Mouse (Mus musculus) MEL (cell line): Measurements from ENCODE around the gene Sgk2. TPM values are rescaled to one million over a fixed set of nuclear protein-coding genes. Genes with fewer than 3 reads are reported as not detected.

Experiments
- polyA plus RNA-seq, 2 experiments: library from polyadenylated mRNA; stranded (reverse) in 1 of 2; unstranded in 1 of 2; fragments of >175 nt in 1 of 2; fragments of >200 nt in 1 of 2; gene quantifications; 2 replicates each; pipeline versions ENCODE4 v1.2.1 to v1.2.4; 2012; ENCODE audit warnings: low replicate concordance in 2 of 2, low read depth in 1 of 2; ENCODE audit not compliant: insufficient read length in 2 of 2, insufficient read depth in 1 of 2, missing spikeins in 1 of 2
- total RNA-seq: library from RNA; depleted of rRNA; stranded (reverse); fragments of 300-350 nt; gene quantifications from 2 replicates; pipeline ENCODE4 v1.2.3, GENCODE M21; 2012; rRNA removed

Sgk2 gene
- total and polyA plus RNA-seq, 3 experiments, result not detected

Other genes starting within 250 kb of the Sgk2 start
- gene Srsf6, start 55.8 kb upstream of the Sgk2 start, total RNA-seq, result 155 and 173 TPM in 2 replicates
- gene Srsf6, start 55.8 kb upstream of the Sgk2 start, polyA plus RNA-seq, result 100 to 1,000 TPM in 1 of 2 experiments, 10 to 100 TPM in 1; 69.2 to 284 TPM
- gene L3mbtl1, start 43.9 kb upstream of the Sgk2 start, total RNA-seq, result 0.04 and 0.20 TPM in 2 replicates
- under 1 TPM in 1 of 2 experiments, not detected in 1; 0.31 TPM for gene L3mbtl1, start 43.9 kb upstream of the Sgk2 start, polyA plus RNA-seq
- gene Ift52, start 30.0 kb downstream of the Sgk2 start, total RNA-seq, result 10.9 and 11.0 TPM in 2 replicates
- gene Ift52, start 30.0 kb downstream of the Sgk2 start, polyA plus RNA-seq, result 10 to 100 TPM in 1 of 2 experiments, not detected in 1; 32.7 TPM
- gene Mybl2, start 67.4 kb downstream of the Sgk2 start, total RNA-seq, result 55.5 and 60.8 TPM in 2 replicates
- gene Mybl2, start 67.4 kb downstream of the Sgk2 start, polyA plus RNA-seq, result 100 to 1,000 TPM in 1 of 2 experiments, not detected in 1; 145 TPM
- gene Gtsf1l, start 100.5 kb downstream of the Sgk2 start, total RNA-seq, result not detected in 2 replicates
- gene Gtsf1l, start 100.5 kb downstream of the Sgk2 start, polyA plus RNA-seq, result not detected
- gene Tox2, start 215.8 kb downstream of the Sgk2 start, total RNA-seq, result not detected in 2 replicates
- not detected for gene Tox2, start 215.8 kb downstream of the Sgk2 start, polyA plus RNA-seq